Mouse (Mus musculus): Measurements from ENCODE around the gene Cox8c. TPM values are rescaled to one million over a fixed set of nuclear protein-coding genes. Genes with fewer than 3 reads are reported as not detected.

The Cox8c gene
- not detected in 2 replicates for polyA plus RNA-seq (2014; fragmentation: Nextera tagmentation; extraction: Ambion mirVana)

- ATAC-seq (replicated peaks; ENCODE audit: low FRiP score) (no peak), DNase-seq (ENCODE audit: low spot score) (no peak)
- 86% methylated on average over 17 of the region's 17 CpGs for WGBS
- no peak within 1 kb of the TSS for H3K4me3 ChIP-seq (ENCODE audit: low read depth, low read length)
- H3K27ac ChIP-seq (ENCODE audit: low read depth, low read length) = no peak within 1 kb of the TSS
- no peak within 1 kb of the TSS for H3K9ac ChIP-seq (ENCODE audit: low read depth, low read length)
- H3K36me3 ChIP-seq (ENCODE audit: control insufficient read depth, insufficient read depth, low read length) = no peaks in the 10 kb centered on the region
- H3K27me3 ChIP-seq (replicated peaks; ENCODE audit: control insufficient read depth, insufficient read depth, low read length) = no peaks in the 10 kb centered on the region
- no peaks in the 10 kb centered on the region for H3K4me1 ChIP-seq (replicated peaks; ENCODE audit: control insufficient read depth, insufficient read depth, low read length)
- H3K9me3 ChIP-seq (ENCODE audit: control insufficient read depth, low read length) = no peaks in the 10 kb centered on the region
- no peak within 1 kb of the TSS for H3K4me2 ChIP-seq
Observed at GRCm38 (mm10) chr12:102899091-102899490, at the start of gene Cox8c. Gene Cox8c, plus strand, starts transcription at chr12:102899316.

- no peak for ATAC-seq (replicated peaks; ENCODE audit: low FRiP score)
- no peak overlapping the region for H3K4me3 ChIP-seq (ENCODE audit: low read depth, low read length)
- no peak overlapping the region for H3K9ac ChIP-seq (ENCODE audit: low read depth, low read length)
- H3K27me3 ChIP-seq (replicated peaks; ENCODE audit: control insufficient read depth, insufficient read depth, low read length) = no peaks in the 10 kb centered on the region
- no peaks in the 10 kb centered on the region for H3K36me3 ChIP-seq (ENCODE audit: control insufficient read depth, insufficient read depth, low read length)
- no peak overlapping the region for H3K4me2 ChIP-seq
- no peaks in the 10 kb centered on the region for H3K4me1 ChIP-seq (replicated peaks; ENCODE audit: control insufficient read depth, insufficient read depth, low read length)
- no peak overlapping the region for H3K27ac ChIP-seq (ENCODE audit: low read depth, low read length)
- DNase-seq (ENCODE audit: low spot score) = no peak
- H3K9me3 ChIP-seq (ENCODE audit: control insufficient read depth, low read length) = no peaks in the 10 kb centered on the region
Observed at GRCm38 (mm10) chr12:102860806-102861205, 38.3 kb upstream of the Cox8c start.

- WGBS = 63% methylated on average over 2 of the region's 2 CpGs
- ATAC-seq (replicated peaks; ENCODE audit: low FRiP score) (no peak), DNase-seq (ENCODE audit: low spot score) (no peak)
- H3K27me3 ChIP-seq (replicated peaks; ENCODE audit: control insufficient read depth, insufficient read depth, low read length) = no peaks in the 10 kb centered on the region
- no peak overlapping the region for H3K9ac ChIP-seq (ENCODE audit: low read depth, low read length)
- H3K9me3 ChIP-seq (ENCODE audit: control insufficient read depth, low read length) = no peaks in the 10 kb centered on the region
- no peak overlapping the region for H3K4me3 ChIP-seq (ENCODE audit: low read depth, low read length)
- no peaks in the 10 kb centered on the region for H3K36me3 ChIP-seq (ENCODE audit: control insufficient read depth, insufficient read depth, low read length)
- H3K4me1 ChIP-seq (replicated peaks; ENCODE audit: control insufficient read depth, insufficient read depth, low read length) = peaks cover 2% of the 10 kb centered on the region; the same call in 1 of the 2 replicates
- H3K27ac ChIP-seq (ENCODE audit: low read depth, low read length) = no peak overlapping the region
- no peak overlapping the region for H3K4me2 ChIP-seq
Observed at GRCm38 (mm10) chr12:102869802-102870201, 29.3 kb upstream of the Cox8c start.

GRCm38 (mm10) chr12:102870527-102870926, 28.6 kb upstream of the Cox8c start:
- no peak for DNase-seq (ENCODE audit: low spot score)
- H3K9me3 ChIP-seq (ENCODE audit: control insufficient read depth, low read length) = no peaks in the 10 kb centered on the region
- H3K36me3 ChIP-seq (ENCODE audit: control insufficient read depth, insufficient read depth, low read length) = no peaks in the 10 kb centered on the region
- no peak for ATAC-seq (replicated peaks; ENCODE audit: low FRiP score)
- H3K4me3 ChIP-seq (ENCODE audit: low read depth, low read length) = no peak overlapping the region
- H3K4me1 ChIP-seq (replicated peaks; ENCODE audit: control insufficient read depth, insufficient read depth, low read length) = peaks cover 2% of the 10 kb centered on the region
- no peaks in the 10 kb centered on the region for H3K27me3 ChIP-seq (replicated peaks; ENCODE audit: control insufficient read depth, insufficient read depth, low read length)
- WGBS = 38% methylated on average over 1 of the region's 1 CpGs
- no peak overlapping the region for H3K9ac ChIP-seq (ENCODE audit: low read depth, low read length)
- H3K4me2 ChIP-seq = no peak overlapping the region
- no peak overlapping the region for H3K27ac ChIP-seq (ENCODE audit: low read depth, low read length)

GRCm38 (mm10) chr12:102877301-102878030, 21.6 kb upstream of the Cox8c start:
- ATAC-seq (replicated peaks; ENCODE audit: low FRiP score) (peak; percentile 79), DNase-seq (ENCODE audit: low spot score) (peak; percentile 69)
- under 1% methylated on average over 51 of the region's 70 CpGs for WGBS
- H3K9me3 ChIP-seq (ENCODE audit: control insufficient read depth, low read length) = no peaks in the 10 kb centered on the region
- H3K27me3 ChIP-seq (replicated peaks; ENCODE audit: control insufficient read depth, insufficient read depth, low read length) = no peaks in the 10 kb centered on the region
- peak overlapping the region; percentile 93 for H3K4me2 ChIP-seq
- peak overlapping the region; percentile 92 for H3K4me3 ChIP-seq (ENCODE audit: low read depth, low read length)
- H3K4me1 ChIP-seq (replicated peaks; ENCODE audit: control insufficient read depth, insufficient read depth, low read length) = peaks cover 5% of the 10 kb centered on the region
- no peaks in the 10 kb centered on the region for H3K36me3 ChIP-seq (ENCODE audit: control insufficient read depth, insufficient read depth, low read length)
- peak overlapping the region; percentile 85 for H3K27ac ChIP-seq (ENCODE audit: low read depth, low read length)
- H3K9ac ChIP-seq (ENCODE audit: low read depth, low read length) = peak overlapping the region; percentile 94

GRCm38 (mm10) chr12:102878031-102878823, 20.9 kb upstream of the Cox8c start, which contains the start of gene Btbd7:
Gene Btbd7, minus strand, starts transcription at chr12:102878471.
- H3K9me3 ChIP-seq (ENCODE audit: control insufficient read depth, low read length) = no peaks in the 10 kb centered on the region
- no peaks in the 10 kb centered on the region for H3K36me3 ChIP-seq (ENCODE audit: control insufficient read depth, insufficient read depth, low read length)
- H3K27me3 ChIP-seq (replicated peaks; ENCODE audit: control insufficient read depth, insufficient read depth, low read length) = no peaks in the 10 kb centered on the region
- H3K27ac ChIP-seq (ENCODE audit: low read depth, low read length) = peak within 1 kb of the TSS; percentile 85
- ATAC-seq (replicated peaks; ENCODE audit: low FRiP score) = peak; percentile 91
- peak within 1 kb of the TSS; percentile 92 for H3K4me3 ChIP-seq (ENCODE audit: low read depth, low read length)
- peak within 1 kb of the TSS; percentile 93 for H3K4me2 ChIP-seq
- WGBS = 1% methylated on average over 79 of the region's 95 CpGs
- H3K9ac ChIP-seq (ENCODE audit: low read depth, low read length) = peak within 1 kb of the TSS; percentile 94
- DNase-seq (ENCODE audit: low spot score) = peak; percentile 96
- peaks cover 5% of the 10 kb centered on the region for H3K4me1 ChIP-seq (replicated peaks; ENCODE audit: control insufficient read depth, insufficient read depth, low read length)

- ATAC-seq (replicated peaks; ENCODE audit: low FRiP score) (no peak), DNase-seq (ENCODE audit: low spot score) (no peak)
- H3K4me2 ChIP-seq = peak overlapping the region; percentile 73
- H3K4me1 ChIP-seq (replicated peaks; ENCODE audit: control insufficient read depth, insufficient read depth, low read length) = peaks cover 5% of the 10 kb centered on the region
- H3K27ac ChIP-seq (ENCODE audit: low read depth, low read length) = no peak overlapping the region
- H3K9ac ChIP-seq (ENCODE audit: low read depth, low read length) = peak overlapping the region; percentile 61
- no peaks in the 10 kb centered on the region for H3K36me3 ChIP-seq (ENCODE audit: control insufficient read depth, insufficient read depth, low read length)
- H3K27me3 ChIP-seq (replicated peaks; ENCODE audit: control insufficient read depth, insufficient read depth, low read length) = no peaks in the 10 kb centered on the region
- no peaks in the 10 kb centered on the region for H3K9me3 ChIP-seq (ENCODE audit: control insufficient read depth, low read length)
- WGBS = 37% methylated on average over 7 of the region's 7 CpGs
- H3K4me3 ChIP-seq (ENCODE audit: low read depth, low read length) = peak overlapping the region; percentile 92
Observed at GRCm38 (mm10) chr12:102878901-102879300, 20.2 kb upstream of the Cox8c start.

- no peak overlapping the region for H3K9ac ChIP-seq (ENCODE audit: low read depth, low read length)
- no peak for DNase-seq (ENCODE audit: low spot score)
- WGBS = 18% methylated on average over 5 of the region's 5 CpGs
- ATAC-seq (replicated peaks; ENCODE audit: low FRiP score) = no peak
- H3K36me3 ChIP-seq (ENCODE audit: control insufficient read depth, insufficient read depth, low read length) = no peaks in the 10 kb centered on the region
- H3K4me3 ChIP-seq (ENCODE audit: low read depth, low read length) = no peak overlapping the region
- H3K27me3 ChIP-seq (replicated peaks; ENCODE audit: control insufficient read depth, insufficient read depth, low read length) = no peaks in the 10 kb centered on the region
- no peaks in the 10 kb centered on the region for H3K4me1 ChIP-seq (replicated peaks; ENCODE audit: control insufficient read depth, insufficient read depth, low read length)
- H3K4me2 ChIP-seq = no peak overlapping the region
- H3K9me3 ChIP-seq (ENCODE audit: control insufficient read depth, low read length) = no peaks in the 10 kb centered on the region
- no peak overlapping the region for H3K27ac ChIP-seq (ENCODE audit: low read depth, low read length)
Observed at GRCm38 (mm10) chr12:102885735-102886134, 13.4 kb upstream of the Cox8c start.

Data from liver, embryonic 11.5 days (tissue).